Mouse (Mus musculus): ENCODE results near the gene Cpn1.

GRCm38 (mm10) chr19:43944566-43944965, 41.8 kb downstream of the Cpn1 start:
- TF ChIP-seq CTCF (IDR thresholded peaks at IDR 0.05; ENCODE audit: control insufficient read depth, insufficient read depth, low read length) (no peak), POLR2A (IDR thresholded peaks at IDR 0.05; ENCODE audit: borderline replicate concordance, control insufficient read depth, low read depth, low read length) (no peak)
